Mouse (Mus musculus) brain, embryonic 14.5 days (tissue): ENCODE measurements around the gene Lrrc26. TPM values are rescaled to one million over a fixed set of nuclear protein-coding genes. Genes with fewer than 3 reads are reported as not detected.

Source experiments
- DNase-seq: peaks from one replicate; pipeline ENCODE4 v3.0.0-alpha.2; 2011; ENCODE audit warnings: low read depth
- CTCF ChIP-seq: fragments of 200-500 bp; IDR thresholded peaks from 2 replicates; pipeline ENCODE4 v1.5.1; 2012; ENCODE audit warnings: inconsistent platforms, mild to moderate bottlenecking, moderate library complexity, borderline replicate concordance; ENCODE audit not compliant: insufficient read depth, insufficient read length; ENCODE audit errors: extremely low read depth
- POLR2A ChIP-seq: fragments of 200-500 bp; IDR thresholded peaks from 2 replicates; pipeline ENCODE4 v1.6.1; 2012; ENCODE audit warnings: mild to moderate bottlenecking, inconsistent platforms, borderline replicate concordance; ENCODE audit not compliant: poor library complexity, insufficient read depth, insufficient read length, severe bottlenecking; ENCODE audit errors: extremely low read depth
- polyA plus RNA-seq: library from polyadenylated mRNA; depleted of rRNA; stranded (reverse); fragments of >200 nt; gene quantifications from 2 replicates; pipeline ENCODE4 v1.2.3, GENCODE M21; 2012

Lrrc26 gene
- polyA plus RNA-seq, 1 experiment, result 0.07 TPM

DNA sequence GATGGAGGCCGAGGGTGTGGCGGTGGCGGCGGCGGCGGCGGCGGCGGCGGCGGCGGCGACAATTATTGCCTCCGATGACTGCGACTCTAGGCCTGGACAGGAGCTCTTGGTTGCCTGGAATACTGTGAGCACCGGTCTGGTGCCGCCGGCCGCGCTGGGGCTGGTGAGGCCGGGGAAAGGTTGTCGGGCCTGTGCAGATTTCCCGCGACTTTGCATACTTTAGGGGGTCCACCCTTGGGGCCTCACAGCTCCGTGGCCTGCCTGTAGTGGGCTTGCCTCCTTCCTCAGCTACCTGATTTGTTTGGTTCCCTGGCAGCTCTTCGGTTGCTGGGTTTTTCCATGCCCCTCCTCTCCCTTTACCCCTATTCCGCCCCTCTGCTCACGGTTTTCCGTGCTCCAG is 17.2 kb upstream of the Lrrc26 start:
- no peak for DNase-seq

DNA sequence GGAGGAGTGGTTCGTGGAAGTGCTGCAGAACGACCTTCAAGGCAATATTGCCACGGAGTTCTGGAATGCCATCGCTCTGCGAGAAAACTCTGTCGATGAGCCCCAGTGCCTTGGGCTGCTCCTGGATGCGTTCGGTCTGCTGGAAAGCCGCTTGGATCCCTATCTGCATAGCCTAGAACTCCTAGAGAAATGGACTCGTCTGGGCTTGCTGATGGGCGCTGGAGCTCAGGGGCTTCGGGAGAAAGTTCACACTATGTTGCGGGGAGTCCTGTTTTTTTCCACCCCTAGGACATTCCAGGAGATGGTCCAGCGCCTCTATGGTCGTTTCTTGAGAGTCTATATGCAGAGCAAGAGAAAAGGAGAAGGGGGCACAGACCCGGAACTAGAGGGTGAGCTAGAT is 16.7 kb upstream of the Lrrc26 start:
- DNase-seq, result no peak
- TF ChIP-seq POLR2A (no peak), CTCF (no peak)

More for the DNA sequence above, 17.2 kb upstream of the Lrrc26 start:
- TF ChIP-seq POLR2A (no peak), CTCF (no peak)

DNA sequence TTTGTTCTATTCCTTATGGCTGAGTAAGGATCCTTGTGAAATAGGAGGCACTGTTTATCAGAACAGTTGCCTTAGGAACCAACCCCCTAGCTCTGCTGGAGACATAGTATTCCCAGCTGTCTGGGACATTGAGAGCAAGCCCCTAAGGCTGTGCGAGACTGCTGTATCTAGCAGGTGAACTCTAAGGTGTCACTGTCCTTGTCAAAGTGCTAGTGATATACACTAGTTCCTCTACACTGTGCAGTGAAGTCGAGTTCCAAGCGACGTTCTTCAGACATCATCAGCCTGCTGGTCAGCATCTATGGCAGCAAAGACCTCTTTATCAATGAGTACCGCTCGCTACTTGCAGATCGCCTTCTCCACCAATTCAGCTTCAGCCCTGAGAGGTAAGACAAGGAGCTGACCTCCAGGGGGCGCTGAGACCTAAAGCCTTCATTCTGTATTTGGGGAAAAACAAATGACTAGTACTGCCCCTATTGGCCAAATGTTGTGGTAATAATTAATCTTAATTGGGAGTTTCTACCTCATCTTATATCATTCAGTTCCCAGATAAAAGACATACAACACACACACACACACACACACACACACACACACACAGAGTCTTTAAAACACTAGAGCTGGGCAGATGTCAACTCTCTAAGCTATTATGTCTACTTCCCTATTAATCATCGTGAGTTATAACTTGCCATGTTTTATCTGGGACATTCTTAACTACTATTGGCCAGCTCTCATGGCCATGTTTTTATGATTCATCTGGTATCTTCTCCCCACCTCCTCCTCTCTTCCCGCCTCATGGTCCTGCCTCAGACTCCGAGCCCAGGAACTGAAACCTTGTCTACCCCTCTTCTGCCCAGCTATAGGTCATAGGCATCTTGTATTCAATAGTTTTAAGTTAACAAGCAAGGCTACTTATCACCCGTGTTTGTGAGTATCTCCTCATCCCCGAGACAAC is 10.5 kb upstream of the Lrrc26 start:
- peak; percentile 88 for DNase-seq
- TF ChIP-seq CTCF (peak; percentile 78; the same call in 1 of the 2 replicates), POLR2A (no peak)

DNA sequence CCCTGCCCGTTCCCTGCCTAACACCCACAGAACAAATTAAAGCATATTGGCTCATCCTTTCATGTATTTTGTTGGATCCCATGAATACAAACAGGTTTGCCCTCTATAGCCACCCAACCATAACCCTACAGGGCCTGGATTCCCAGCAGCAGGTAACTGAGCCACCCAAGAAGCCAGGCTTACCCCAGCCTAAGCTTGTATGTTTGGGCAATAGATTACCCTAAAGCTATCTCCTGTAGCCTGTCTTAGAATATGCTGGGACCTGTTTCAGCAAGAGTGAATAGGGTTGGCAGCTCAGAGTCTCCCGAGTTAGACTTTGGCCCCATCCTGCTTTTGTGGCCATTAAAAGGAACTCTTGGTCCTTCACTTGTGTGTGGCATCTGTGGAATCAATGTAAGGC is 4.2 kb upstream of the Lrrc26 start:
- no peak for DNase-seq
- TF ChIP-seq POLR2A (no peak), CTCF (no peak)

DNA sequence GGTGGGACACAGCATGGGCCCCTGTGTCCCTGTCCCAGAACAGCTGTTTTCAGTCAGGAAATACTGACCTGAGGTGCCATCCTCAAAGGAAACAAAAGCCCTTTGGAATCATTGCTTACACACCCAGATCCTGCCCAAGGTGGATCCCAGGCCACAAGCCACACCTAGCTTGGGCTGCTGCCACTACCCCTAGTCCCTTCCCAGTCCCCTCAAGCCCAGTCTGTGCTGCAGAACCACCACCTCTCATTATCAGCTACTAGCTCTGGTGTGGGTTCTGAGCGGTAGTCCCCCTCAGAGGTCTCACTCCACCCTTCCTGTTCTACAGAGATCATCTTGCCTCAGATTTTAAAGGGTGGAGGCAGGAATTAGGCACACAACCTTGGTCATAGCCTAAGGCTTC is 3.4 kb upstream of the Lrrc26 start:
- no peak for DNase-seq
- TF ChIP-seq CTCF (no peak), POLR2A (no peak)

DNA sequence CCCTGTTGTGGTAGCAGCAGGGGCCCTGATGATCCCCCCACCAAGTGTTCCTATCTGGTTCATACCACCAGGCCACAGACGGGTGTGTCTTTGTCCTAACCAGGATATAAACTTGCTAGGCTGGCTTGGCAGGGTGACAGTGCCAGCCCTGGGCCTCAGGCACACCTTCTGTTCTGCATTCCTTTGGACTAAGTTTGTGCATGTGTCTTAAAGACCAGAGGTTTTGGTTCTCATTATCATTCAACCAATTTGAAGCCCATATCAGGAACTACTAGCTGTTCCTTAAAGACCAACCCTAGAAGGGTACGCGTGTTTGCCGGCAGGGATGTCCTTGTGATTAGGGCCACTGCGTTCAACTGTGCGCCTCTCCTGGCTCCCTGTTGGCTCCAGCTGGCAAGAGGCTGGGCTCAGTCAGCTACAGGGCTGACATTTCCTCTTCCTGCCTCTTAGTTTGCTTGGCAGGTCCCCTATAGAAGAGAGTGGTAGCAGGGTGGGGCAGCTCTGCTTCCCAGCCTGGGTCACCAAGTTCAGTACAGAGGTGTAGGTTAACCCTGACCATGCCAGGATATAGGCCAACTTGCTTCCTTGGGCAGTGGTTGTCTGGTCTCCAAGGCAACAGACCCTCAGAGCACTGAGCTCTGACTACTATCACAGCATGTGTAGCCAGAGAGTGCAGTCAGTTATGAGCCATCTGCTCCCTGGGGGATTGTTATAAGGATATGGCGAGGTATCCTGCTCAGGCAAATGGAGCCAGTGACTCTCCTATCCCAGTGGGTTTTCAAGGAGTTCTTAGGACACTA is 2.7 kb upstream of the Lrrc26 start:
- TF ChIP-seq CTCF, result no peak
- no peak for DNase-seq

DNA sequence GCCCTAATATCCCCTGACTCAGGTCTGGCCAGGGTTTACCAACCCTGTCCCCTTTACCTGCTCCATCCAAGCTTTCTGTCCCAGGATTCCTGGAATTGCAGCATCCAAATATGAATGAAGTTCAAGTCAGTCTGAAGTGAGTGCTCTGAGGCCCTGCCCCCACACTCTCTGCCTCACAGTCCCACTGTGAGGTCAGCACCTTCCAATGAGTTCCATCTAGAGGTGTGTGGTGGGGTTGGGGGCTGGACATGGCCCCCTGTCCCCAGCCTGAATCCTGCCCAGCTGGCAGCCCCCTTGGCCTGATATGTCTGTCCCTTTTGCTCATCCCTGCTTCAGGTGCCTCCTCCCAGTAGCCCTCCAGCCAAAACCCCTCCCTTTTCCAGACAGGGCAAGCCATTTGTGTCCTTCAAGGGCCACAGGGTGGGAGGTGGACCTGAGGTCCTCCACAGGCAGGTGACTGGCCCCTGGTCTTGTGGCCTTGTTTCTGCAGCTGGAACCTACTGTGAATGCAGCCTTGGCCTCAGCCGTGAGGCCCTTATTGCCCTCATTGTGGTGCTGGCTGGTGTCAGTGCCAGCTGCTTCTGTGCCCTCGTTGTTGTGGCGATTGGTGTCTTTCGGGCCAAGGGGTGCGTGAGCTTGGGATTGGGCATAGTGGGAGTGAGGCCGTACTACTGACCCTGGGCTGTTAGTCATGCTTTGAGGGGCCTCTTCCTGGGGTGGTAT is 1.6 kb upstream of the Lrrc26 start, which contains the start of gene Tmem210:
TSS of gene Tmem210 (plus strand) at position 219 of the 723 bp plus-strand sequence.
- TF ChIP-seq CTCF (no peak), POLR2A (no peak)
- DNase-seq, result no peak

DNA sequence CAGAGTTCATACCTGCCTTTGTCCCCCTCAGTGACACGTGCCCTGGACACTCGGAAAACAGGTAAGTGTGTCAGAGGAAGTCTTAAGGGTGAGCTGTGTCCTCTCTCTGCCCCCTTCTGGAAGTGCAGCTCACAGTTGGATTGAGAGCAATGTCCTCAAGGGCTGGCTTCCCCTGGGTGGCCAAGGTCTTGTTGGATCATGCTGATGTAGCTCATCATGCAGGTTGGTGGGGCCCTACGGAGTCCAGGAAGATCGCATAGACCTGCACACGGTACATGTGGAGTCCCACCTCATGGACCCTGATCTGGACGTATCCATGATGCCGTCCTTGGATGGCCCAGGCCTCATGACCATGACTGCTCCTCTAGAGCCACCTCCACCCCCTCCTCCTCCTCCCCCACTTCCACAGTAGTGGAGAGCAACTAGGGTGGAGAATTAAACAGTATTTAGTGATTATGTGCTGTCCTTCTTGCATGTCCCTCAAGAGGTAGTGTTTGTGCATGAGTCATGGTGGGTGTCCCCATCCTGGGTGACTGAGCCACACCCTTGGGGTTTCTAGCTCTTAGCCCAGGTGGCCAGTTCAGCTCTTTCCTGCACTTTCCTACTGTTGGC is 875 bp upstream of the Lrrc26 start:
- TF ChIP-seq CTCF, result no peak
- no peak for TF ChIP-seq POLR2A
- no peak for DNase-seq

DNA sequence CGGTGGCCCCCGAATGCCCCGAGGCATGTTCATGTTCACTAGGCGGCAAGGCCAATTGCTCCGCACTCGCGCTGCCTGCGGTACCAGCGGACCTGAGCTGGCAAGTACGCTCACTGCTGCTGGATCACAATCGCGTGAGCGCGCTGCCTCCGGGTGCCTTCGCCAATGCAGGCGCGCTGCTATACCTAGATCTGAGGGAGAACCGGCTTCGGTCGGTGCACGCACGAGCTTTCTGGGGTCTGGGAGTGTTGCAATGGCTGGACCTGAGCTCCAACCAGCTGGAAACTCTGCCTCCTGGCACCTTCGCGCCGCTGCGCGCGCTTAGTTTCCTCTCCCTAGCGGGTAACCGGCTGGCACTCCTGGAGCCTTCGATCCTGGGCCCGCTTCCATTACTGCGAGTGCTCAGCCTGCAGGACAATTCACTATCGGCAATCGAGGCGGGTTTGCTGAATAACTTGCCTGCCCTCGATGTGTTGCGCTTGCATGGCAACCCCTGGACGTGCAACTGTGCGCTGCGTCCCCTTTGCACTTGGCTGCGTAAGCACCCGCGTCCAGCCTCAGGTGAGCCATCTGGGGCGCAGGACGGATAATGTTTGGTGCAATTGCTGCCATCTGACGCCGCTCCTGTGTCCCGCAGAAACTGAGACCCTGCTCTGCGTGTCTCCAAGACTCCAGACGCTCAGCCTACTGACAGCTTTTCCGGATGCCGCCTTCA is 543 bp downstream of the Lrrc26 start:
- DNase-seq, result peak; percentile 63
- TF ChIP-seq POLR2A (no peak), CTCF (no peak)

DNA sequence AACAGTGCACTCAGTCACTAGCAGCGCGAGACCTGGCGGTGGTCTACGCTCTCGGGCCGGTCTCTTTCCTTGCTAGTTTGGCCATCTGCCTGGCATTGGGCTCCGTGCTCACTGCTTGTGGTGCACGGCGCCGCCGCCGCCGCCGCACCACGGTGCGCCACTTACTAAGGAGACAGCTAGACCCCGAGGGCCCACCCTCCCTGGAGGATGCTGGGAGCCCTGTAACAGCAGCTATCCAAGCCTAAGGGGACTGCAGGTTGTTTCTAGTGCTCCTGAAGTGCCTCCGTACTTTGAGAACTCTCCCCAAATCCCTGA is 1.1 kb downstream of the Lrrc26 start:
- TF ChIP-seq POLR2A (no peak), CTCF (no peak)
- DNase-seq, result peak; percentile 39
